Mouse (Mus musculus) spleen, postnatal 36 days (tissue): ENCODE measurements at regions not wholly inside any gene's neighbourhood (a gene's known extent, or its start where the extent isn't known, plus 50 kb on each side); places are given as distances from the start of the nearest gene placed in this dataset.

Experiments used
- DNase-seq, 2 experiments: peaks; one replicate each; pipeline ENCODE4 v3.0.0; 2022; ENCODE audit warnings: low spot score in 2 of 2, mixed read lengths in 1 of 2

DNA sequence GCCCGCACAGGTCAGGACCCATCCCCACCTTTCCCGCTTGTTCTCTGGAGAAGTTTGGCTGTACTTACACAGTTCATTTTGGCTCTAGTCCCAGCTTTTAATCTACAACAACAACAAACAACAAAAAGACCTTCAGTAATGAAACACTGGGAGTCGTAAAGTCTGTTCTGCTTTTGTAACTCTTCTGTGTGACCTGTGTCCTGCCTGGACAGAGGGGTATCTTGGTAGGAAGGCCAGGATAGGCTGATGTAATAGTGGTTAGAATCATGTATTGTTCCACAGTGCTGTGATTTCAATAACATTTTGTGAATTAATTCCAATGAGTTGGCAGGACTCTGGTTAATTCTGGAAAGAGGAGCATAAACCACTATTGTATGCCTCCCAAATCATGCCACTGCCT lies 136.9 kb downstream of the Barhl2 start:
- no peak for DNase-seq

DNA sequence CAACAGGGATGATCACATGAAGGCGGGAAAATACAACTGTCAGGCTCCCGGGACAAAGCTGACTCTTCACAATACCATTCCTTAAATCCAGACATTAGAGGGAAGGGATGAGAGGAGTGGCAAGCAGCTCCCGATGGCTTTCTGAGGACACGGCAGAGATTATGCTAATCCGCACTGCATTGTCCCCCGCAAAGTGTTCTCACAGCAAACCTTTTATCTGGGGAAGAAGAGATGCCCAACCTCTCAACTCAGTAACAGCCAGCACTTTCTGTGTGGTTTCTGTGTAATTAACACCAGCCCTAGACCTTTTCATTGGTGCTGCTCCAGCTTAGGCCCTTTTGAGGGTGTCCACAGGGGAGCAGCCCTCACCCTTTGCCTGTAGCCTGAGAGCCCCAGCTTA lies 137.9 kb downstream of the Barhl2 start:
- DNase-seq, result no peak

DNA sequence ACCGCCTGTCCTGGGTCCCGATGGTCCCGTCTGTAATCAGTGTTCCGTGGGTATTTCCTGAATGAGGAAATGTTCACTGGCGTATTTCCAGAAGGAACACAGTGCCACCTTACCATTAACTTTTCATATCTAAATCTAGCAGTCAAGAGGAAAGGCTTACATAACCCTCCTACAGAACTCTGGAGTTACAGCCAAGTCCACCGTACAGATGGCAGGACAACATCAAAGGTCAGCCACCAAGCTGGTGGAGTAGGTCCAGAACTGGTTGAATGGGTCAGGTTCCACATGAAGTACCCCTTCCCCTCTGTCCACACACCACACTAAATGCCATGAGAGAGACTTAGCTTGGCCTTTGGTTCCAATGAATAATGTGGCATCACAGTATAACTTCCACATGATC lies 139.7 kb downstream of the Barhl2 start:
- no peak for DNase-seq

DNA sequence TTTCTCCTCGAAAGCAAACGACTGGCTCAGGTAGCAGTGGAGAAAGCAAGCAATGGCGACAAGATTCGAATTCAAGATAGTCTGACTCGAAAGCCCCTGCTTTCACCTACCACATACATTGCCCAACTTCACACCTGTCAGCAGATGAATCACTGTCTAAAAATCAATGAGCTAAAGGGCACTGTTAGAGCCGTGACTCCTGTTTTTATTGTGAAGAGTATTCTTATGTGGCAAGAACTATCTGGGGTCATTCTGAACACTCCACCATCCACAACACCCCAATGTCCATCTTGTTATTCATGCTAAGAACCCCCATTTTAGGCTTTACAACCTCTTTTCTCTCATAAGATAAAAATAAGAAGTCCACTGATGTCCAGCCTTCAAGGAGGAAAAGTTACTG lies 144.1 kb downstream of the Barhl2 start:
- no peak for DNase-seq

- DNase-seq, result no peak
These were observed 156.6 kb downstream of the Barhl2 start for GRCm38 (mm10) chr5:106301372-106301771.

DNA sequence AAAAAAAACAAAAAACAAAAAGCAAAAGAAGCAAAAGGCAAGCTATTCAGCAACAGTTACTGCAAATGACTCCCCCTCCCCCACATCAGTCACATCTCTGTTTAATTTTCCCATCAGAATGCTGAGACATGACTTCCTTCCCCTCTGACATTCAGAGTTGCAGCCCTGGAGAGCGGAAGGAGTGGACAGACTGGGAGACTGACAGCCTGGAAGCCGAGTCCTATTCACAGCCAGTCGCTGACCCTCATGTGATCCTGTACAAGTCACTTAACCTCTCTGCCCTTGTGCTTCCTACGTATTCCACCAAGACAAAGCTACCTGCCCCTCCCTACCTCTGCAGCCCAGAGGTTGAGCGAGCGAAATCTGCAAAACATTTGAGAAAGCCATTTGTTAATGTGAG lies 161.2 kb downstream of the Barhl2 start:
- peak in 1 of 2 experiments; percentile 2 for DNase-seq

DNA sequence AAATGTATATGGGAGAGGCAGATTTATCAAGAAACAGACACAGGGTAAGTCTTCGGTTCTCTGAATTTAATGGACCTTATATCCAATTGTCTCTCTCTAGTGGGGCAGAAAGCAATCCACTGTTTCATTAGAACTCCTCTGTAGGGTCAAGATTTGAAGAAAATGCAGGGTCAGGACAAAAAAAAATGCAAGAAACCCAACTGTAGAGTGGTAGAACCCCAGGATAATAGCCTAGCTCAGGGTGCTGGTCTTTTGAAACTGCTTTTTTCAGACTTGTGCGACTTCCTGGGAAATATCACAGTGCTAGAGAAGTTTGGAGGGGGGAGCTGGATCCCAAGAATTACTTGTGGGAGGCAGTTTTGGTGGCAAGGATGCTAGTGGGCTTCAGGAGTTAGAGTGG lies 162.0 kb downstream of the Barhl2 start:
- no peak for DNase-seq

GRCm38 (mm10) chr5:106295538-106295937 lies 162.4 kb downstream of the Barhl2 start:
- DNase-seq, result no peak

- DNase-seq, result peak in 1 of 2 experiments; percentile 3
These were observed 165.4 kb downstream of the Barhl2 start for GRCm38 (mm10) chr5:106292387-106293229.

GRCm38 (mm10) chr5:106285152-106285551 lies 172.8 kb downstream of the Barhl2 start:
- DNase-seq, result no peak

DNA sequence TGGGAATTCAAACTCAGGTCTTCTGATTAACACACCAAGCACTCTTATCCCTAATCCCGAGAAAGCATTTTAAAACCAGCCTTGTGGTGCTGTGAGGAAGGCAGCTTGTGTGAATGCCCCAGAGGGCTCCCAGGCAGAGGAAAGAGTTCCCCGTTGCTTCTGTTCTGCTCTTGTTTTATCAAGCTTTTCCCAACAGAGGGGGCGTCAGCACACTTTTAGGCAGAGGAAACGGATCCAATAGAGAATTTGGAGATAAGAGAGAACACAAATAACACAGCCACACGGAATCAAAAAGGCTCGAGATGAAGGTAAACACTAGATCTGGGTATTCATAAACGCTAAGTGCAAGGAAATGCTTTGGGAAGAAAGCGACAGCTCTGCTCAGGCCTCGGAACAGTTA lies 173.2 kb downstream of the Barhl2 start:
- no peak for DNase-seq

DNA sequence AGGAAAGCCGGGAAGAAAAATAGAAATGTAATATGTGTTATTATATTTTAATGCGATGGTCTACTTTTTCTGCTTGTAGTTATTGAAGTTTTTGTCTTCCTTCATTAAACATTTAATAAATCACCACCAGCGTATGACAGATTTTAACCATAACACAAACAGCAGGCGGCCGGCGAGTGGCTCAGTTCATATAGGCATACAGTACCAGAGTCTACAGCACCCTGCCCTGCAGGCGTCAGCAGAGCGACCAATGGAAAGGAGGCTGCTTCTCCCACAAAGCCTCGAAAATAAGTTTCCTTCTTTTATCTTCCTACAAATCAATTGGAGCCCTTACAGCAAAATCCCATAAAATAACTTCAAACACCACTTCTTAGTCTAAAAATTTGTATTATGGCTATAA lies 175.3 kb downstream of the Barhl2 start:
- DNase-seq, result no peak

DNA sequence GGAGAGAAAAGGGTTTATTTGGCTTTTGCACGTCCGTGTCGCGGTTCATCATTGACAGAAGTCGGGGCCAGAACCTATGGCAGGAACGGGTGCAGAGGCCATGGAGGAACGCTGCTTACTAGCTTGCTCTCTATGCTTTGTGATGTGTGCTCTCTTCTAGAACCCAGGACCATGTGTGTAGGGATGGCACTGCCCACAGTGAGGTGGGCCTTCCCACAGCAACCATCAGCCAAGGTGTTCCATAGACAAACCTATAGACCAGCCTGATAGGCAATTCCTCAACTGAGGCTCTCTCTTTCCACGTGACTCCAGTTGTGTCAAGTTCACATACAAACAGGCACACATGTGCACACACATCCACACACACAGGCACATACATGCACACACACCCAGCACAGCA lies 180.2 kb downstream of the Barhl2 start:
- no peak for DNase-seq

GRCm38 (mm10) chr5:106277231-106277630 lies 180.7 kb downstream of the Barhl2 start:
- DNase-seq, result no peak

GRCm38 (mm10) chr5:106276186-106276585 lies 181.8 kb downstream of the Barhl2 start:
- DNase-seq, result no peak

GRCm38 (mm10) chr5:106274617-106275016 lies 183.3 kb downstream of the Barhl2 start:
- DNase-seq, result no peak

DNA sequence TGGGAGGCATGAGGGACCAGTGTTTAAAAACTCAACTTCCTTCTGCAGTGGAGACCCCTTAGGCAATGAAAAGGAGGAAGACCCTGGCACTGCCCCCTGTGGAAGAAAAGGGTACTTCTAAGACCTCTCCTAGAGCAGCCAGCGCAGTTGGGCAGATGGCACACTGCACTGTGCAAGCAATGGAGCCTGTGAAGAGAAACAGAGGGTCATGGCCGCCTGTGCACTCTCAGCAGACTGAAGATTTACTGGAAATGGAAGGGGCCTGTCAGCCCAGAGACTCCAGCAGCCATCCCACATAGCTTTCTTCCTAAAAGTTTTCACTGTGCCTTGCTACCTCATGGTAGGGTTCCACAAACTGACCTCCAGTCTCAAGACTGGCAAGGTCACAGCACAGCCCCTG lies 193.4 kb downstream of the Barhl2 start:
- no peak for DNase-seq

DNA sequence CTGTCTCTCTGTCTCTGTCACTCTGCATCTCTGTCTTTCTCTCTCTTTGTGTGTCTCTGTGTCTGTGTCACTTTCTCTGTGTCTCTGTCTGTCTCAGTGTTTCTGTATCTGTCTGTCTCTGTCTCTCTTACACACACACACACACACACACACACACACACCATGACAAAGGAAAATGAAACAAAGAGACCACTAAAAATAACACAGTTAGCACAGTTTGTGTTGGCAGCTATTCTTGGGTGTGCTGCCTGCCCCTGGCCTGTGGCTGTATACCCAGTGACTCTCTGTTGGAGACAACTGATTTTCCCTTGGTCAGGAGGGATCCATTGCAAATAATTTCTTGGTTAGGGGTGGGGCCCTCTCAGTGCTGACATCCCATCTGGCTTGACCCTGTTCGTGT lies 200.8 kb downstream of the Barhl2 start:
- DNase-seq, result no peak

GRCm38 (mm10) chr5:106229154-106229553 lies 228.8 kb downstream of the Barhl2 start:
- DNase-seq, result no peak

DNA sequence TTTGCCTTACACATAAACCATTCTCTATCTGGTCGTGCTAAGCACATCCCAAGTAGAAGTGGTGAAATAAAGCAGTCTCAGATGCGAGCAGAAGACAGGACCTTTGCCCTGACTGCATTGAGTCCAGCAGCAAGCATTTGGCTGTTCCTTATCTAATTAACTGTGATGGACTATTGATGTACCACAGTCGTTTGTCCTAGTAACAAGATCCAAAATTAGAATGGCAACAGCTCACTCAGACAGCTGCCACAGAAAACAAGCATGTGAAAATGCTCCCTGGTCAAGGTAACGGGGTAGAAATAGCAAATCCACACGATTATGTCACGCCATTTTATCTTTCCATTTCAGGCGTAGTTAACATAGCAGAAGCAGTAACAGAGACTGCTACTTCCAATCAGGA lies 233.8 kb downstream of the Barhl2 start:
- no peak for DNase-seq

DNA sequence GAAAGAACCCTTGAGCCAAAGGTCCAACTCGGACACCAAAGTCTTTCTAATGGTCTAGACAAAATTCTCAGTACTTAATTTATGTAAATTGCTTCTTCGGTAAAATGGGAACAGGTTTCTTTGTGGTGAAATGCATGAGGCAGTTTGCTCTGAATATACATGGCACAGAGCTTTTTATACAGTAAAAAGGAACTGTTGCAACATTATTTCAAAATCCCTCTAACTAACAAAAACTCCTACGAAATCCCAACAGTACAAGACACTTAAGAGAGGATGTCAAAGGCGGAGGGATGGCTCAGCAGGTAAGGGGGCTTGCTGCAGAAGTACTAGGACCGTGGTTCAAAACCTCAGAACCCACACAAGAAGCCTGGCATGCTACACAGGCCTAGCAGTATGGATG lies 248.4 kb downstream of the Barhl2 start:
- DNase-seq, result no peak

GRCm38 (mm10) chr5:106207706-106208105 lies 250.3 kb downstream of the Barhl2 start:
- DNase-seq, result no peak

DNA sequence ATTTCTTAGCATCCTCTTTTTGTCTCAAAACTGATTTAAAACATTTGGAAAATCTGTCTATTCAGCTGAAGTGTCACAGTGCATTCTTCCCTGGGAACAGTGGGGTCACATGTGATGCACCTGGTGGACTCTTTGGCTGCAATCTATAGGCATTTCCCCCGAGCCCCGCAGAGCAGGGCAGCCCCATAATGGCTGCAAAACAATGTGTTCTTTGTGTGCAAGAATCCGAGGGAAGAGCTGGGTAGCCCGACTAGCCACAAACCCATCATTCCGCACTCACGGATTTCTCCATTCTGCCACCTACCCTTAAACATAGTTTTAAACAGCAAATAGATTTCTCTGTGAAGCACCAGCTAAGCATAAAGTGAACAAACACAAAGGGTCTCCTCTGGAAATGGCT lies 252.2 kb downstream of the Barhl2 start:
- no peak for DNase-seq

DNA sequence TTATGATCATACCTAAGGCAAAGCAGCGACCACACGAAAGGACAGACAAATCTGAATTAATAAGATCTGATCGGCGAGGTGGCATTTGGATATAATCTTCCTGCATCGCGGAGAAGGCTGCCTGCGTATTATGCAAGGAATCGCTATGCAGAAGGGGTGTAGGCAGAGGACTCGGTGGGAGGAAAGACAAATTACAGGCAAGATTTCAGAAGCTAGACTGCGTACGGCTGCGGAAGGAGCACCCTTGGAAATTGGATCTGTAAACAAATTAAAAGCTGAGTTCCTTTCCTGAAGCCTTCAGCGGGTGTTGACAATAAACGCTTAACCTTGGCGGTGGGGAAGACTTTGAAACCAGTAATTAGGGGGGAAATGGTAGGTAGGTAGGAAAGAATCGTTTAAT lies 257.3 kb downstream of the Barhl2 start:
- DNase-seq, result no peak
